Mouse (Mus musculus): ENCODE results near the gene Snrpa.

The Snrpa gene

DNA sequence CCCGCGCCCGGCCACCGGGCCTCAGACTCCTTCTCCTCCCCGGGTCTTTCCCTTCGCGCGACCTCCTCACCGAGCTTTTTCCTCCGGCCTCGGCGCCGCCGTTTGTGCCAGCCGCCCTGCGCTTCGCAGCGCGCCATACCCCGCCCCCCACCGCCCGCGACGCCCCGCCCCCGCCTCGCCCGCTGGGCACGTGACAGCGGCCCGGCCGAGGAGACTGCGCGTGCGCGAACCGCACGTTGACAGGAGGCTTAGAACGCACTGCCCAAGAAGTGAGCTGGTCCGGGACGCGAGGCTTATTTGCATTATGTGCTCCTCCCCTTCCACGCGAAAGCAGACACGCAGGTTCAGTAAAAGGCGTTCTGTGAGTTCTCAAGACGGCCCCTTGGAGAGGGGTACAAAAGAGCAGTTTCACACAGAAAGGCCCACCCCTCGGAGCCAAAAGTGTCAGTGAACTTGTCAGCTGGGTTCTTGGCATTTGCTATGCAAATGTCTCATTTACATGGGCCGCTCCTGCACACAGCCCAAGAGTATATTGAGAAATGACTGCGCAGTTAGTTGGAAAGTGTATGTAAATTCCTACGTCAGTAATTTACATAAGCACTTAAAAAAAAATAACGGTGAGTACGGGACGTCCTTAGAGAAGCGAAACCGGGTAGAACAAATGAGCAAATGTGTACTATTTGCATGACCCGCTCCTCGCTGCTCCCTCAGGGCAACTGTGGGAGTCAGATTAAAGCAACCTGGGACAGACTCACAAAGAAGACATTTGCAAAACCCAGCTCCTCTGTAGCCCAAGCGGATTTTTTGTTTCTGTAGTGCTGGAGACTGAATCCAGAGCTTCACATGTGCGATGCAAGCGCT lies 29.2 kb downstream of the Snrpa start, which contains the start of gene Egln2:
Gene Egln2, minus strand, starts transcription at position 189 of the 861 bp plus-strand sequence.
- peak; percentile 90 to 95 for DNase-seq (ENCODE audit: low spot score in 2 of 2)

DNA sequence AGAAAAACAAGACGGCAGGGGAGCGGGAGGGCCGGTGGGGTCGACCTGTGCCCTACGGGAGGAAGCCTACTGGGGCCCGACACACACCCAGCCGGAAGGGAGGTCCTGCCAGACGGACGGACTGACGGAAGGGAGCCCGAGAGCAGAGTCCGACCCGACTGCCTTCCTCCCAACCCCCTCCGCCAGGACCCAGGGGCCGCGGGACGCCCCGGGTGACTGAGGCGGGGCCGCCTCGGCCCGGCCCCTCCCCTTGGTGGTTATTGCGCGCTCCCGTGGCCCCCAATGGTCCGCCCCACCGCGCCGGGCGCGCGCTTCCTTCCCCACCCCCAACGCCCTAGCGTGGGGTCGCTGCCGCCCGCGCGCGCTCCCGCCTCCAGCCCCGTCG lies 29.9 kb downstream of the Snrpa start:
- peak; percentile 70 to 77 for DNase-seq (ENCODE audit: low spot score in 2 of 2)

DNA sequence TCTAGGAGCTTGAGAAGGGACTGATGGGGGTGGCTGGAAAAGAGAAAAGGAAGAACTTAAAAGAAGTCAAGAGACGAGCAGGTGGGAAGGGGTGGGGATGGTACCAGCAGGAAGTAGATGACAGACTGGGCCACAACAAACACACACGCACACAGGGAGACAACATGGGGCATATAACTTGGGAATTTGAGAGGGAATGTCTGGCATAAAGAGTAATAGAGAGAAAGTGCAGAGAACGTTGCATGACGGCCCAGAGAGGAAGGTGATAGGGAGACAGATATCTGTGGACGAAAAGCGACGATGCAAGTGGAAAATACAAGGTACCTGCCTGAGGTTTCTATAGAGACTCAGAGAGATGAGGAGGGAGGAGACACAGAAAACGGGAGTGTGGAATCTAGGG lies 30.4 kb downstream of the Snrpa start:
- no peak for DNase-seq (ENCODE audit: low spot score in 2 of 2)

DNA sequence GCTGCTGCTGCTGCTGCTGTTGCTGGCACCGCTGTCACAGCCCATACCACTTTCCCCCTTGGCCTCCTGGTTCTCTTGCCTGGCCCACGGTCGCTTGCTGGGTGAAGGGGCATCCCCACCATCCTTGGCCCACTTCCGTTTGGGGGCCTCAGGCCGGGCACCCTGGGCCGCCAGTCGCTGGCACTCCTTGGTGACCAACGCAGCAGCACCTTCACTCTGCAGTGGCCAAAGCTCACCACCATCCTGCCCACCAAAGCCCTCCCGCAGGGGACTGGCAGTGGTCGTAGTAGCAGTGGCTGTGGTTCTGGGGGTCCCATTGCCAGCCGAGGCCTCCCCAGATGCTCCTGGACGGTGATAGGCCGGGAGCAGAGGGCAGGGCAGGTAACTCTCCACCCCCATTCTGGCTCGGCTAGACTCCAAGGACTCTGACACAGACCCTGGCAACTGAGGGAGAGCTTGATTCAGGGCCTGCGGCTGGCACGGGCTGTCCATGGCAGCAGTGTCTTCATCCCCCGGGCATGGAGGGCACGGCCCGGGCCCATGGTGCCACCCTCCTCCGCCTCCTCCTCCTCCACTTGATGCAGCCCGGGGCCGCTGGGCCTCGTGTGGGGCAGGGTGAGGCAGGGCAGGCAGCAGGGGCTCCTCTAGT lies 30.9 kb downstream of the Snrpa start:
- no peak for DNase-seq (ENCODE audit: low spot score in 2 of 2)

DNA sequence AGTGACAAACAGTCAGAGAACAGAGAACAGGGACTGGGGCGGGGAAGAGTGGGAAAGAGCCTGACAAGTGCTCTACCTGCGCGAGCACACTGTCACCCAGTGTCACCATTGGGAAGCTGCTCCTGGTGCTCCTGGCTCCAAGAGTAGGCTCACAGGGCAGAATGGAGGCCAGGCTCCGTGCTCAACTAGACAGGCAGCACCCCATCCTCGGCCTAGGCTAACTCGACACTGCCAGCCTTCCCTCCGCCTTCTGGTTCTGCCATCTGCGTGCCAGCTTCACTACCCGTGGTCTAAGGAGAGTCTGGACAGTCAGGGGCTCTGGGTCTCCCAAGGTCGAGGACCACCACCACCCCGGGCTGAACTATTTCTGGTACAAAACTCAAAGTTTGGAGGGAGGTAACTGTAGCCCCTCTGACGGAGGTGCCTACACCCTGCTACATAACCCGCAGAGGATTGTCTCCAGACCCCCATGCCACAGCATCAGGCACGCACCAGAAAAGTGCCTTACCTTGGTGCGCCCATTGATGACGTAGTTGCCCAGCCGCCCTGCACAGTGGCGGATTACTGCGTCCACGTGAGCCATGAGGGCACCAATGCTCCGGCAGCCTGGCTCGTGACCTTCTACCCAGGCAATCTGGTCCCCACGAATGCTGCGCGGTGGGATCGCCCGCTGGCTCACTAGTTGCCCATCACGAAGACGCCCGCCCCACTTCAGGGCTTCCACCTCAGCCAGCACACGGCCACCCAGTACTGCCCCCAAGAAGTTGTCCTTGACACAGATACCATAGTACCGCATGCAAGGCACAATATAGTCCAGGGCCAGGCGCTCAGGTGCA lies 31.7 kb downstream of the Snrpa start:
- DNase-seq (ENCODE audit: low spot score in 2 of 2): no peak

DNA sequence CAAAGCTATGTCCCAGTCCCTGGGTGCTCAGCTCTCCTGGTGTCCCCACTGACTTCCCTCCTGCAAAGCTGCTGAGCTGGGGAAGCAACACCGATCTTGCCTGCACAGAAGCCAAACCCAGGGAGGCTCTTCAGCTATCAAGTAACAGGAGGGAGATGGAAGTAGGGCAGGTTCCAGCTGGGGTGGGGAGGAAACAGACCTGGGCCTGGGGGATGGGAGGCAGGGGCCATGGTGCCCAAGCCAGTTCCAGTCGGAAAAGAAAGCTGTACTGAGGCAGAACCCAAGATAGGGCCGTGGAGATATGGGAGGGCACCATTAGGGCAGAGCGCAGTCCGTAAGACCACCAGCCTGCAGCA lies 32.6 kb downstream of the Snrpa start:
- DNase-seq (ENCODE audit: low spot score in 2 of 2): no peak

DNA sequence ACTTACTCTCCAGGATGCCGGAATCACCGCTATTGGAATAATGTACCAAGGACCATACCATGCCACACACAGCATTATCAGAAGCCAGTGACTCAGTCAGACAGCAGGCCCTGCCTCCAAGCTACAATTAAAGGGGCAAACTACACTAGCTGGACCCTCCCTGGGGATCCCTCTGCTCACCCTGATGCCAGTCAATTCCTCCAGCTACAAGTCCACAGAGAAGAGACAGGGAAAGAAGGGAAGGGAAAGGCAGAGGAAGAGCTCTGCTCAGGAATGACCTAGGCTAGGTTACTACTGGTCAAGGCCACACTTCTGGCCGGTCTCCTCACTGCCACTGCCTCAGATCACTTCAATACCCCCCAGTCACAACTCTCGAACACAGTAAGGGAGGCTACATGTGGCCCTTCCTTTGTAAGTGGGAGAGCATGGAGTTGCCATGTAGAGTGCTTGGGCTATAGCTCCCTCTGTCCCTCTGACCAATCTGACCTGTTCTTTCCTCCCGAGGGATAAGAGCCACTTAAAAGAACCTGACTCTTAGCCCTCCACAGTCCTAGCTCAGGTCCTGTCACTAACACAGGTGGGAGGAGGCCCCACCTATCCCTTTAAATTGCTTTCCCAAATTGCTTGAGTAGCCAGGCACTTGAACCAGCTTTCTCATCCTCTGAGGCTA lies 33.2 kb downstream of the Snrpa start:
- no peak for DNase-seq (ENCODE audit: low spot score in 2 of 2)

DNA sequence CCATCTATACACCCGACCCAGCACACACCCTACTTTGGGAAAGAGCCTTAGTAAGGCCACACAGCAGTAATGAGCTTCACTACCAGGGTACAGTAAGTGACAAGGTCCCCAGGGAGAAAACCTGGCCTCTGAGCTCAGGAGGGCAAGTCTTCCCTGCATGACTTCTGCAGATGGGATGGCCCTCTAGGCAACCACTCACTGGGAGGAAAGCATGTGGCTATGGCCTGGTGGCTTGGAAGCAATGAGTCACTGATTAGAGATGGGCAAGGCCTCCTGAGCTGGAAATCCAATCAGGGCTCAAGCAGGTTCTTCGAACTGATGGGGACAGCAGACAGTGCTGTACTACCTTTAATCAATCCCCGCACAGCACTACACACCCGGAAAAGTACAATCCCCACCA lies 34.3 kb downstream of the Snrpa start:
- DNase-seq (ENCODE audit: low spot score in 2 of 2): no peak

DNA sequence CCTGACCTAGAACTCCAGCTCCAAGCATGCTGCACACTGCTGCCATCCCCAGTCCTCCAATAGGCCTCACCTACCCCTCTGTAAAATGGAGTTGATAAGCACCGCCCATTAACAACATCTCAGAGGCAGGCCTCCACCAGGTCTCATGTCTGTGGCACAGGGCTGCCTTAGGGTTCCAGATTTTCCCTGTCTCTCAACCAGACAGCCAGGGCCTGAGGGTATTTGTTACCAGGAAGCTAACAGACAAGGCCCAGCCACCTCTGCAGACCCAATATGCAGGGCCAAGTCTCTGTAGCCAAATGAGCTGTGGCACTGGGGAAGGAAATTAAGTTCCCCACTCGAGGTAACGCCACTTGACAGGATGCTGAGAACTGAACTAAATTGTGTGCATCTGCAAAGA lies 35.1 kb downstream of the Snrpa start:
- DNase-seq (ENCODE audit: low spot score in 2 of 2): no peak

DNA sequence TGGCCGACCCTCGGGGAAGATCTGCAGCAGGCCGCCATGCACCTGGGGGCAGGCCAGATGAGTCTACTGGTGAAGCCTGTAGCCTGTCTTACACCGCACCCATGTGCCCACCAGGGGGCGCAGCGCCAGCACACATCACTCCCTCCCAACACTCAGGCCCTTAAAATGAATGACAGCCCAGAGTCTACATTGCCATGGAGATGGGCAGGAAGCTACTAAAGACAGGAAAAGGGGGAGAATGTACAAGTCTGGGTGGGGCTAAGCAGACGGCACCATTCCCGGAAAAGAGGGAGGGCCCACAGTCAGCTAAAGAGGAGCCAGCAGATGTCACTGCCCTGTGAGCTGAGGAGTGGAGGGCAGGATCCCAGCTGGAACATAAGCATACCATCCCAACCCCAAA lies 36.2 kb downstream of the Snrpa start:
- DNase-seq (ENCODE audit: low spot score in 2 of 2): peak; percentile 69 to 81

DNA sequence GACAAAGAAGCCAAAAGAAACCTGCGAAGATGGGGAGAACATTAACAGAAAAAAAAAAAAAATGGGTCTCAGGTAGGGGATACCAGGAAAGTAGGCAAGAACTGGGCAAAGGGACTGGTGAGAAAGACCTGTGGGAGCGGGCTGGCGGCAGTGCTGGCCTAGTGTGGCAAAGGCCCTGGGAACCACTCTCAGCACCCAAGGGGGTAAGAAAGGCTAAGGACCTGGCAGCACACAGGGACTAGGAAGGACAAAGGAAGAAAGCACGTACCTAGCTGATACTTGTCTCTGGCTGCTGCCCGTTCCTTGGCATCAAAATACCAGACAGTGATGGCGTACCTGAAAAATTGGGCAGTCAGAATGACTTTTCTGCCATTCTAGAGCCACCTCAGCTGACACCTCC lies 36.8 kb downstream of the Snrpa start:
- no peak for DNase-seq (ENCODE audit: low spot score in 2 of 2)

DNA sequence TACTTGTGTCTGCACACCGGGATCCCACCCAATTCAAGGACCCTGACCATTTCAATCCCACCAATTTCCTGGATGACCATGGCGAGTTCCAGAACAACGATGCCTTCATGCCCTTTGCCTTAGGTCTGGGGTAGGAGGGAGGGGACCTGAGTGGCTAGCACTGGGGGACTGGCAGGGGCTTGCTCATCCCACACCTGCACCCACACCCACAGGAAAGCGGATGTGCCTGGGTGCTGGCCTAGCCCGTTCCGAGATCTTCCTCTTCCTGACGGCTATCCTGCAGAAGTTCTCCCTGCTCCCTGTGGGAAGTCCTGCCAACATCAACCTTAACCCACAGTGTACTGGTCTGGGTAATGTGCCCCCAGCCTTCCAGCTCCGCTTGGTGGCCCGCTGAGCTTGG lies 37.9 kb downstream of the Snrpa start:
- no peak for DNase-seq (ENCODE audit: low spot score in 2 of 2)

DNA sequence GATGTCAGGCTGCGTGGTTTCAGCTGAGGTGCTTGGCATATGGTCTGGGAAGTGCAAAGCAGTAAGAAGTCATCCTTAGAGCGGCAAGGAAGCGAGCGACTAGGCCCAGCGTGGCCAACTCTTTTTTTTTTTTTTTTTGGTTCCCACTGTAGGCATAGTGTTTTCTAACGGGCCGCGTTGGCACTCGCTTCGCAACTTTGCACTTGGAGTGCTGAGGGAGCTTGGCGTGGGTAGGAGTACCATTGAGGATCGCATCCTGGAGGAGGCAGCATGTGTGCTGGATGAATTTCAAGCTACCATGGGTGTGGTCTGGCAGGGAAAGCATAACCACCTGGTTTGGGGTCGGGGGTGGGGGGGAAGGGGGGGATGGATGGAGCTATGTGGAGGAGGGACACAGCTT lies 40.1 kb downstream of the Snrpa start:
- DNase-seq (ENCODE audit: low spot score in 2 of 2): no peak

DNA sequence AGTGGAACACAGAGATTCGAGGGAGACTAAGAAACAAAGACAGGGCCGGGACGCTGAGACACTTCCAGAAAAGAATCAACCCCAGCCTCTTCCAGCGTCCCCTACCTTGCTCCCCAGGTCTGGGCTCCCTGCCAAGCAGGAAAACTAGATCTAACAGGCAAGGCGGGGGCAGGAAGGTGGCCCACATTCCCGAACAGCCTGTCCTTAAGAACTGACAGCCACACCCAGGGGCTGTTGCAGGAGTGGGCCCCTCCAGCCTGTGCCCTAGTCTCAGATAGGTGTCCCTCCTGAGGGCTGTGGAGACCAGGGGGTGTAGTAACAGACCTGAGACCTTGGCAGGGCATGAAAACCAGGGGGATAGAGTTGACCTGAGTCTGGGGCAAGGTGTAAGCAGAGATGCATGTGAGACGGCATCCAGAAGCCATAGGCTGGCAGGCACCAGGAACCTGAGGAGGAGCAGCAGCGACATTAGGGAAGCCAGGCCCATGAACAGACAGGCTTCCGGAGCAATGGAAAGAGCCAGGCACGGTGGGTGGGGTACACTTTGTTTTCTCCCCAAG lies 42.8 kb downstream of the Snrpa start, which contains the start of gene Cyp2t4:
Gene Cyp2t4, plus strand, starts transcription at position 510 of the 560 bp plus-strand sequence.
- DNase-seq (ENCODE audit: low spot score in 2 of 2): no peak

Data from spleen, postnatal 14 days (tissue).